Mouse (Mus musculus): ENCODE measurements at regions not wholly inside any gene's neighbourhood (a gene's known extent, or its start where the extent isn't known, plus 50 kb on each side); places are given as distances from the start of the nearest gene placed in this dataset.

DNA sequence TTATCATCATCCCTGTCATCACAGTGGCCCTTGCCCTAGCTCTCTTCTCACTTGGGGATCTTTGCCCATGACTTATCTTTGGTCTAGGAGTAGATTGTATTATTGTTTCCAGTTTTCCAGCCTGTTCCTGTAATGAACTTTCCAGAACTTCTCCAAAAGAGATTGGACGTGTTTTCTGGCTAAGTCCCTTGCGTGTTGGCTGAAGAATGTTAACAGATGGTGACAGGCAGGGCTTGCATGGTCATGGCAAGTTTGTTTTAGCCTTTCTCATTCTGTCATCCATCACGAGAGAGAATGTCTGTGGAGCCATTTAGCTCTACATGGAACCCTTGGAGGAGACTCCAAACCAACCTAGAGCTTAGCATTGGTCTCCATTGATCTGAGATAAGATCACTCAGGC, 123.2 kb upstream of the Adra1d start:
- no peak for TF ChIP-seq CTCF (IDR thresholded peaks at IDR 0.05; ENCODE audit: borderline replicate concordance, insufficient read depth, low read depth, low read length)
- no peak for TF ChIP-seq POLR2A (IDR thresholded peaks at IDR 0.05; ENCODE audit: borderline replicate concordance, insufficient read depth, low read length)

Data from cerebellum, adult 2 months (tissue).